Mouse (Mus musculus): ENCODE measurements around the gene Rccd1.

DNA sequence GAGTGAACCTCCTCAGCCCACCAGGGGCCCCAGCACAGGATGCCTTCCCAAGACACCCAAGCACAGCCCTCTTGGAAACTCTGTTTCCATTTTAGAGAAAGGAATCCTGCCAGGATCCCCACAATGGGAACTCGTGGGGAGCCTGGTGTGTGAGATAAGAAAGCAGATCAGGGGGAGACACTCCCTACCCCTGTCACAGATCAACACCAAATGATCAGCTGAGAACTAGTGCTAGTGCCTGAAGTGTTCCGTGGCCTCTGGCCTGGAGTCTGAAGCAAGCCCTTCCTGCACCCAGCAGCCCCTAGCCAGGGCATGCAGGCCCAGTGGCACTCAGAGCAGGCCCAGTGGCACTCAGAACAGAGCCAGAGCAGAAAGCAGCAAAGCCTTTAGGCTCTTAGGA lies 26.6 kb upstream of the Rccd1 start:
- TF ChIP-seq EP300 (IDR thresholded peaks at IDR 0.05) = no peak
- TF ChIP-seq CTCF (IDR thresholded peaks at IDR 0.05) = no peak

All from lung, postnatal 0 days (tissue).